Mouse (Mus musculus) erythroblast, embryonic 14.5 days (primary cell): Measurements from ENCODE around the gene Castor1.

Experiments
- GATA1 ChIP-seq: IDR thresholded peaks from 2 replicates; pipeline ENCODE4 v1.6.1; 2012; ENCODE audit warnings: low read length, inconsistent platforms, mixed read lengths
- TAL1 ChIP-seq: IDR thresholded peaks from 3 replicates; pipeline ENCODE4 v1.6.1; 2012; ENCODE audit warnings: low read length, inconsistent platforms, mixed read lengths

DNA sequence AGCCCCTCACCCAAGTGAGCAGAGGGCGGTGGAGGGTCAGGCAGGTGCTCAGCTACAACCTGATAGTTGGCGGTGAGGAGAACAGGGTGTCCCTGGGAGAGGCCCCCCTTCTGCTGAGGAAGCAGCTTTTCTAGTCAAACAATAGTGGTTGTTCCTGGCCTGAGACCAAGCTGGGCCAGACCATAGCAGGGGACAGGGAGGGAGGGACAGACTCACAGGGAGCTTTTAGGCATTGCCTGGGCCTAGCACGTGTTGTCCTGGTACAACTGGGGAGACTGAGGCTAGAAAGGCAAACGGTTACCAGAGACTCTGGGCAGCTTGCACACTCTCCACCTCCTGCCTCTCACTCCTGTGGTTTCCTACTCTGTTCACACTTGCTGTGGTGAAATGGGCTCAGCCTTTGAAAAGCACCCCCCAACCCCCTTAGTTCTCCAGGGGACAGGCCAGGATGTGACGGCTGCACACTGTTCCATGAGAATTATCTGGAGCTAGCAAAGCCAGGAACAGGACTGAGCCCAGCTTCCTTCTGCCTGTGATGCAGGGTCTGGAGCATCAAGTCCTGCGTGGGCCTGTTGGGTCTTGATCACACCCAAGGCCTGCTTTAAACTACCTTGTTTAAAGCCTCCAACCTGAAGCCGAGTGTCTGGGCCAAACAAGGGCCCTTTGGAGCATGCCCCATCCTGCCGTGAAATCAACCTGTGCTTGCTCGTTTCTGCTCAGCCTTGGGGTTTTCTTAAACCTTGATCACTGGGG lies 1.6 kb upstream of the Castor1 start:
- no peak for TF ChIP-seq GATA1
- TF ChIP-seq TAL1, result no peak
